Mouse (Mus musculus) liver, postnatal 0 days (tissue): Measurements from ENCODE around the gene Kalrn.

Experiments used
- CTCF ChIP-seq: sonication (generic); IDR thresholded peaks from 2 replicates; pipeline ENCODE4 v1.5.1; 2016; ENCODE audit warnings: antibody characterized with exemption, low read depth
- EP300 ChIP-seq: IDR thresholded peaks from 2 replicates; pipeline ENCODE4 v1.6.1; 2016; ENCODE audit warnings: antibody characterized with exemption, low read depth, mild to moderate bottlenecking

- no peak for TF ChIP-seq EP300
- TF ChIP-seq CTCF: no peak
Measured at GRCm38 (mm10) chr16:34084135-34084920, 489.0 kb downstream of the Kalrn start.
